Mouse (Mus musculus): ENCODE measurements at regions not wholly inside any gene's neighbourhood (a gene's known extent, or its start where the extent isn't known, plus 50 kb on each side); places are given as distances from the start of the nearest gene placed in this dataset.

DNA sequence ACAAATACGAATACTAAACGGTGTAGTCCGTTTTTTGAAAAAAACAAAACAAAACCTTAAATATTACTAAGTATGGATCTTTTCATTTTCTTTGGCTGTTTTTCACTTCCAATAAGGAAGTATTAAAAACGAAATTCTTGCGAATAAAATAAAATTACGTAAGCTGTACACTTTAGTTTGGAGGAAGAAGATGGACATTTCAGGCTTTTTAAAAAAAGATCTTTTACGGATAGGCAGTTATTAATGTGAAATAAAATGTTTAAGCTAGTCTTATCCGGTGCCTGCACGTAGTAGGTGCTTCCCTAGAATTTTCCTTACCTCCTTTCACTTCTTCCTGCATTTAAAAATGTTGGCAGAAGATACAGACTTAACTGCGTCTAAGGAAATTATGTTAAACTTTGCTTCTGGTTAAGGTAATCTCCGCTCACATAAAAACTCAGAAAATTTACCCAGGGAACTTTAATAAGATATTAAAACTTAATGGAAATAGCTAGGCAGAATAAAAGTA is 80.8 kb downstream of the Kcnrg start:
- no peak for TF ChIP-seq TAL1 (conservative IDR thresholded peaks at IDR 0.05; ENCODE audit: low read depth, low read length)
- TF ChIP-seq CTCF (IDR thresholded peaks at IDR 0.05; ENCODE audit: low read depth, low read length) = no peak

Measured in G1E (cell line).